Mouse (Mus musculus) intestine, embryonic 16.5 days (tissue): ENCODE measurements at regions not wholly inside any gene's neighbourhood (a gene's known extent, or its start where the extent isn't known, plus 50 kb on each side); places are given as distances from the start of the nearest gene placed in this dataset.

ENCODE experiments used
- ATAC-seq: fragments of 200-750 bp; cut with Nextera tagmentation; 2 replicates; pipeline ENCODE4 v1.8.0; 2017; ENCODE audit warnings: moderate TSS enrichment, moderate library complexity
- H3K27ac ChIP-seq: fragments of 300-500 bp; sonication (generic); 2 replicates; pipeline ENCODE4 v1.5.1; 2014; ENCODE audit warnings: mild to moderate bottlenecking, low read length
- H3K27me3 ChIP-seq: fragments of 300-500 bp; sonication (generic); replicated peaks from 2 replicates; pipeline ENCODE4 v1.6.1; 2014; ENCODE audit warnings: low read length, control low read depth, mixed read lengths; ENCODE audit not compliant: control insufficient read depth, insufficient read depth
- H3K36me3 ChIP-seq: fragments of 300-500 bp; sonication (generic); 2 replicates; pipeline ENCODE4 v1.6.1; 2014; ENCODE audit warnings: low read length, control low read depth; ENCODE audit not compliant: control insufficient read depth, insufficient read depth
- H3K4me1 ChIP-seq: fragments of 300-500 bp; sonication (generic); 2 replicates; pipeline ENCODE4 v1.6.1; 2014; ENCODE audit warnings: low read length, control low read depth, mixed read lengths; ENCODE audit not compliant: control insufficient read depth, insufficient read depth
- H3K4me2 ChIP-seq: fragments of 300-500 bp; sonication (generic); 2 replicates; pipeline ENCODE4 v1.6.1; 2014; ENCODE audit warnings: low read depth, low read length, control low read depth
- H3K4me3 ChIP-seq: fragments of 300-500 bp; sonication (generic); 2 replicates; pipeline ENCODE4 v1.5.1; 2014; ENCODE audit warnings: mild to moderate bottlenecking, low read length
- H3K9ac ChIP-seq: fragments of 300-500 bp; sonication (generic); 2 replicates; pipeline ENCODE4 v1.6.1; 2014; ENCODE audit warnings: low read depth, low read length
- H3K9me3 ChIP-seq: fragments of 300-500 bp; sonication (generic); 2 replicates; pipeline ENCODE4 v1.6.1; 2016; ENCODE audit warnings: low read length, control low read depth; ENCODE audit not compliant: control insufficient read depth
- WGBS: fragments of 180-500 bp; shearing (Covaris S2); extraction: QIAGEN DNeasy Blood & Tissue Kit; methylation state at CpG from one replicate; pipeline ENCODE4 v1.1.7; 2014; 5-methylcytosine and 5-hydroxymethylcytosine counted together

GRCm38 (mm10) chr19:27581362-27582110 lies 151.9 kb upstream of the Pum3 start:
- Histone ChIP-seq H3K36me3 (no peaks in the 10 kb centered on the region), H3K4me3 (no peak overlapping the region), H3K4me2 (no peak overlapping the region), H3K9me3 (no peaks in the 10 kb centered on the region), H3K27ac (no peak overlapping the region), H3K4me1 (no peaks in the 10 kb centered on the region), H3K9ac (no peak overlapping the region), H3K27me3 (no peaks in the 10 kb centered on the region)
- WGBS = 34% methylated on average over 6 of the region's 6 CpGs
- ATAC-seq = peak; percentile 70

DNA sequence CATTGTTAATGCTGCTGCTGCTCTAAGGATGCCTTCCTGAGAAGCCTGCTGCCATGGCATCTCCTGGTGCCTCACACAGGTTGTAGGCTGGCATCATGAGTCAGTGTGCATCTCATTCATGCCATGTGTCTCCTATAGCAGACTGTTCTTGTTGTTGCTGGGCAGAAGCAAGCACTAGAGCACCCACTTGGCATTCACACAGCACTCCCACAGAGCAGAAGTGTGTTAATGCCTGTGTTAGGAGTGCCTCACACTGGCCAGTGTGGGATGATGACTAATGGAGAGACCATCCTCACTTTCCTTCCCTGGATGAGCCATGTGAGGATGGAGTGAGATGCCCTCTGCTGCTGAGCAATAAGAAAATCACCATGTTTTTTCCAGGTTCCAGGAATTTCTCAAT lies 146.9 kb upstream of the Pum3 start:
- Histone ChIP-seq H3K9me3 (no peaks in the 10 kb centered on the region), H3K4me1 (no peaks in the 10 kb centered on the region), H3K36me3 (no peaks in the 10 kb centered on the region), H3K27ac (no peak overlapping the region), H3K27me3 (no peaks in the 10 kb centered on the region), H3K9ac (no peak overlapping the region), H3K4me2 (no peak overlapping the region), H3K4me3 (no peak overlapping the region)
- ATAC-seq = no peak

DNA sequence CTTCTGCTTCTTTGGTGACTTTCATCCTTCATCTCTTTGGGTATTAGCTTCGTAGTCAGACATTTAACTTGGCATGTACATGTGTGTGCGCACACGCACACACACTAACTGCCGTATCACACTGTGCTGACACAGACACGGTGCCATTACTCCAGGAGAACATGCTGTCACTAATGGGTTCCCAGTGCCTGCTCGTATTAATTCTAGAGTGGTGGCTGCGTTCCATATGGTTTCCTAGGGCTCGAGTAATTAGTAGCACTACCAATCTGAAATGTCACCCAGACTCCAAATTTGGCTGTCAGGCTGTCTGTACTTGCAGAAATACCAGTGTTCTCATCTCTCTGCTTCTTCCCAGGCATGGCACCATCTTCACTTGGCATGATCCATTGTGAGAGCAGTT lies 137.3 kb upstream of the Pum3 start:
- Histone ChIP-seq H3K27me3 (no peaks in the 10 kb centered on the region), H3K4me2 (no peak overlapping the region), H3K4me3 (no peak overlapping the region), H3K9ac (no peak overlapping the region), H3K27ac (no peak overlapping the region), H3K9me3 (no peaks in the 10 kb centered on the region), H3K4me1 (no peaks in the 10 kb centered on the region), H3K36me3 (no peaks in the 10 kb centered on the region)
- no peak for ATAC-seq
- 90% methylated on average over 8 of the region's 8 CpGs for WGBS

GRCm38 (mm10) chr19:27566060-27566459 lies 136.4 kb upstream of the Pum3 start:
- Histone ChIP-seq H3K9ac (no peak overlapping the region), H3K9me3 (no peaks in the 10 kb centered on the region), H3K4me3 (no peak overlapping the region), H3K4me2 (no peak overlapping the region), H3K4me1 (no peaks in the 10 kb centered on the region), H3K27ac (no peak overlapping the region), H3K27me3 (no peaks in the 10 kb centered on the region), H3K36me3 (no peaks in the 10 kb centered on the region)
- 80% methylated on average over 3 of the region's 3 CpGs for WGBS
- no peak for ATAC-seq

- Histone ChIP-seq H3K4me3 (no peak overlapping the region), H3K4me2 (no peak overlapping the region), H3K27ac (no peak overlapping the region), H3K4me1 (no peaks in the 10 kb centered on the region), H3K9ac (no peak overlapping the region), H3K36me3 (no peaks in the 10 kb centered on the region), H3K9me3 (no peaks in the 10 kb centered on the region), H3K27me3 (no peaks in the 10 kb centered on the region)
- ATAC-seq = no peak
- 77% methylated on average over 5 of the region's 5 CpGs for WGBS
Observed at GRCm38 (mm10) chr19:27564086-27564485, 134.5 kb upstream of the Pum3 start.

- no peaks in the 10 kb centered on the region for H3K4me1 ChIP-seq
- ATAC-seq = no peak
- H3K27me3 ChIP-seq = no peaks in the 10 kb centered on the region
- 70% methylated on average over 9 of the region's 9 CpGs for WGBS
- H3K4me3 ChIP-seq = no peak overlapping the region
- no peak overlapping the region for H3K9ac ChIP-seq
- H3K36me3 ChIP-seq = no peaks in the 10 kb centered on the region
- H3K9me3 ChIP-seq = no peaks in the 10 kb centered on the region
- no peak overlapping the region for H3K27ac ChIP-seq
- H3K4me2 ChIP-seq = no peak overlapping the region
Observed at GRCm38 (mm10) chr19:27563592-27563991, 134.0 kb upstream of the Pum3 start.

DNA sequence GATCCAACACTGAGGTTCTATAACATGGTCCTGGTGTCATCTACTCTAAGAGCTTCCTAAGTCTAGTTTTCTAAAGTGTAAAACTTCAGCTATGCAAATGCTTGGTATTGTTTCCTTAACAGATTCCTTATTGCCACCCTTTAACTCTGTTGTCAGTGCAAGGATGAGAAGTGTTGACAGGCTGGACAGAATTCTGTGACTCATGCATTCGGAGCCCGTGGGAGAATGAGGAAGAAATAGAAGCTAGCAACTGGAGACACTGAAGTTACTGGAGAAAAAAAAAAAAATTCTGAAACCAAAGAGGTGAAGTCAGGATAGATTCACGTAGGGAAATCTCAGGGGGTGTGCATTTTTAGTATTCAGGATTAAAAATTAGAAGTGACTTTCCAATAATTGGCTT lies 128.6 kb upstream of the Pum3 start:
- ATAC-seq = no peak
- WGBS = 76% methylated on average over 3 of the region's 3 CpGs

DNA sequence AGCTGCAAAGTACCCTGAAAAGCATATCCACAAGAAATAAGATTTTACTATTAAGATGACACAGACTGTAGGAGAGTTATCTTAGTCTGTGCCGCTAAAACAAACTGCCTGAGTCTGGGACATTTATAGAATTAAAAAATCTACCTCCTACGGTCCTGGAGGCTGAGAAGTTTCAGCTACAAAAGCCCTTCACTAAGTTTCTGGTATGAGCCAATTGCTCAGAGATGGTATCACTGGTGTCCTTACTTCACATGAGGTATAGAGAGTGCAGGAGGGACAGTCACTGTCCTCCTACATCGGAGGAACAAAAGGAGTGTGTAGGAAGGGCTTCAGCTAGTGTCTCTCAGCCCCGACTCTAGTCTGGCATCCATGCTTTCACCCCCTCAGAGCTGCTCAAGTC lies 127.1 kb upstream of the Pum3 start:
- H3K9me3 ChIP-seq = no peaks in the 10 kb centered on the region
- WGBS = 93% methylated on average over 4 of the region's 4 CpGs
- no peaks in the 10 kb centered on the region for H3K36me3 ChIP-seq
- H3K4me3 ChIP-seq = no peak overlapping the region
- no peak overlapping the region for H3K9ac ChIP-seq
- H3K4me2 ChIP-seq = no peak overlapping the region
- no peaks in the 10 kb centered on the region for H3K27me3 ChIP-seq
- no peak for ATAC-seq
- no peak overlapping the region for H3K27ac ChIP-seq
- no peaks in the 10 kb centered on the region for H3K4me1 ChIP-seq

More for the DNA sequence above, 128.6 kb upstream of the Pum3 start:
- H3K36me3 ChIP-seq = no peaks in the 10 kb centered on the region
- H3K27ac ChIP-seq = no peak overlapping the region
- no peaks in the 10 kb centered on the region for H3K27me3 ChIP-seq
- H3K9me3 ChIP-seq = no peaks in the 10 kb centered on the region
- no peak overlapping the region for H3K9ac ChIP-seq
- no peak overlapping the region for H3K4me2 ChIP-seq
- no peaks in the 10 kb centered on the region for H3K4me1 ChIP-seq
- no peak overlapping the region for H3K4me3 ChIP-seq

GRCm38 (mm10) chr19:27554841-27555240 lies 125.2 kb upstream of the Pum3 start:
- Histone ChIP-seq H3K9me3 (no peaks in the 10 kb centered on the region), H3K9ac (no peak overlapping the region), H3K4me1 (no peaks in the 10 kb centered on the region), H3K4me3 (no peak overlapping the region), H3K4me2 (no peak overlapping the region), H3K27ac (no peak overlapping the region), H3K27me3 (no peaks in the 10 kb centered on the region), H3K36me3 (no peaks in the 10 kb centered on the region)
- no peak for ATAC-seq
- WGBS = 92% methylated on average over 4 of the region's 4 CpGs

- 71% methylated on average over 11 of the region's 11 CpGs for WGBS
- no peak overlapping the region for H3K9ac ChIP-seq
- no peaks in the 10 kb centered on the region for H3K4me1 ChIP-seq
- no peak for ATAC-seq
- no peak overlapping the region for H3K27ac ChIP-seq
- no peak overlapping the region for H3K4me2 ChIP-seq
- H3K27me3 ChIP-seq = no peaks in the 10 kb centered on the region
- H3K4me3 ChIP-seq = no peak overlapping the region
- no peaks in the 10 kb centered on the region for H3K36me3 ChIP-seq
- no peaks in the 10 kb centered on the region for H3K9me3 ChIP-seq
Observed at GRCm38 (mm10) chr19:27553266-27553665, 123.6 kb upstream of the Pum3 start.
